Mouse (Mus musculus) WW6 (cell line): ENCODE measurements around the gene Ccnb1ip1.

ENCODE experiments used
- DNase-seq: peaks from one replicate; pipeline ENCODE4 v3.0.0-alpha.2; 2013; ENCODE audit warnings: low read depth, low spot score

Gene Ccnb1ip1

DNA sequence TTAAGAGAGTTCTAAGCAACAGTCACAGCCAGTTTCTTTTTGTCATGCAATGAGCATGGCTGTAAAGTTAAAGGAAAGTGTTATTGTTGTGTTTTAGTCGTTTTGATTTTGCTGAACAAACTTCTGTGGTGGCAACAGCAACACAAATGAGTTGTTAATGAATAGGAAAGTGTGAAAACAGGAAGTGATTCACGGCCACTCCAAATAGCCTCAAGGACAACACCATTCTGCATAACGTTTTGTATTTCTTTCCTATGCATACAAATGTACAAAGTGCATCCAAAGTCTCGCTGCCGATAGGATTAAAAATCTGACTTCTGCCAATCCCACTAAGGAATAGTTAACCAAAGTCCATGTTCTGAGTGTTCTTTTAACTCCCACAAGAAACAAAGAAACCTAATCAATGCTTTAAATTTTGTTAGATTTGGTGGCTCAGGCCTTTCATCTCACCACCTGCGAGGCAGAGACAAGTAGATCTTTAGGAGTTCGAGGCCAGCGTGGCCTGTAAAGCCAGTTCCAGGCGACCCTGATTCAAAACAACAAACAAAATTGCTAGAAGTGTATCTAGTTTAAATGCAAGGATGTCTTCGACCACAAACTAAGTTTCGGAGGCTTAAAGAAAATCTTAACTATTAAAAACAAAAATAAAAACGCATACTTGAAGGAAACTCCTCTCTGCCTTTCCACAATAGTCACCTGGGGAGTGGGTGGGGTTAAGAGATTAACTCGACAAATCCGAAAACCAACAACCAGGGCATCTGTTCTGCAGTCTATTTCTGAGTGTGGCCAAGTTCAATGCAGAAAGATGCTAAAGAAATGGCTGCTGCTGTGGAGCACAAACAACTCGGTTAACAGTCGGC lies 22.9 kb downstream of the Ccnb1ip1 start:
- DNase-seq, result no peak

DNA sequence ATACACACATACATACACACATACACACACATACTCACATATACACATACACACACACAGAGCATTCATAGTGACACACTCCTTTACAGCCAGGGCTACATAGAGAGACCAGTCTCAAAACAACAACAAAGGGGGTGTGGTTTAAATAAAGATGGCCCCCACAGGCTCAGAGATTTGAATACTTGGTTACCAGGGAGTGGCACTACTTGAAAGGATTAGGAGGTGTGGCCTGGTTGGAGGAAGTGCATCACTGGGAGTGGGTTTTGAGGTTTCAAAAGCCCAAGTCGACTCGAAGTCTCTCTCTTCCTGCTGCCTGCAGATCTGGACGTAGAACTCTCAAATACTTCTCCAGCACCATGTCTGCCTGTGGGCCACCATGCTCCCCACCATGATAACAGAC lies 25.4 kb downstream of the Ccnb1ip1 start:
- no peak for DNase-seq

DNA sequence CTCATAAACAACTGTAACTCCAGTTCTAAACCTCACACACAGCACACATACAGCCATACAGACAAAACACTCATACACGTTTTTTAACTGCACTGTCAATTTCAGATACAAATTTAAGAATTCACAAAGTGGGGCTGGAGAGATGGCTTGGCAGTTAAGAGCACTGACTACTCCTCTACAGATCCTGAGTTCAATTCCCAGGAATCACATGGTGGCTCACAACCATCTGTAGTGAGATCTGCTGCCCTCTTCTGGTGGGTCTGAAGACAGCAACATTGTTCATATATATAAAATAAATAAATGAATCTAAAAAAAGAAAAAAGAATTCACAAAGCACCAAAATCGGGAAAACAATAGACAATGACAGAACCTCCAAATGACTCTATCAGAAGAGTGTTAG lies 36.2 kb downstream of the Ccnb1ip1 start:
- no peak for DNase-seq

DNA sequence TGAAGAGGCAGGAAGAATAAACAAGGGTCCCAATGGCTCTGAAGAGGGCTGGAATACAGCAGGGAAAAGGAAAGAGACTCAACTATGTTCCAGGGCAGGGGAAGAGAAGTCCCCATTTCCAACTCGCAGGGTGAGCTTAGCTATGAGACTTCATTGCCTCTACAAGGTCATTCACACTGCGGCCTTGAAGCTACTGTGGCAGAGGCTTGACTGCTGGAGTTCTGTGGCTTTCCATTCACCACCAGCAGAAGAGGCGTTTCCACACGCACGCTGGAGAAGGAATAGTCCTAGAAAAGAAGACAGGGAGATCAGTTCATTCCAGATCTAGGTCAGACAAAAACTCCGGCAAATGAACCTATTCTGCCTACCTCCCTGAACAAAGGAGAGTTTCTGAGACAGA lies 41.8 kb downstream of the Ccnb1ip1 start:
- no peak for DNase-seq

DNA sequence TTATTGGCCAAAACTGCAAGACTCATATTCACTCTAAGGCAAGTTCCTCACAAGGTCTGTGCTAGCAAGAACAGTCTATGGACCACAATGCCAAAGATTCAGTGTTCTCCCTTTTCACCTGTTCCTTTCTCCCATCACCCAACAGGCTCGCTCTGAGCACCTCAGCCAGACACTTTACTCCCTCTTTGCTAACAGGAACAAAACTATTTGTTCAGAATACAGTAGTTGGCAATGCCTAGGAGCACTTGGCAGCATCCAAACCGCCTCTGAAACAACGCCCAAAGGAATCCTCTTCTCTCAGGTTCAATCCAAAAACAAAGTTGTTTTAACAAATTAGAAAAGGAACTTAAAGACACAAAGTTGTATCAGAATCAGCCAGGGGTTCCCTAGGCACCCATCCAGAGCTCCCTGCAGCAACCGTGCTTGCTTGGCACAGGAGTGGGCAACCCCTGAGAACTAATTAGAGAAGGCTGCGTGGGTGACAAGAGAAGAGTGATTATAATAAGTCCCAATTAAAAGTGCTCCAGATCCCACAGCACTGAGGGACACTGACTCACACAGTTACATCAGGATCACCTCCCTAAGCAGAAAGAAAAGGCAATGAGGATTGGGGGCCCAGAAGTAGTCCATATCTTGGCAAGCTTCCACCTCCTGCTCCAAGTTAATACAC lies 49.0 kb downstream of the Ccnb1ip1 start:
- DNase-seq, result no peak

DNA sequence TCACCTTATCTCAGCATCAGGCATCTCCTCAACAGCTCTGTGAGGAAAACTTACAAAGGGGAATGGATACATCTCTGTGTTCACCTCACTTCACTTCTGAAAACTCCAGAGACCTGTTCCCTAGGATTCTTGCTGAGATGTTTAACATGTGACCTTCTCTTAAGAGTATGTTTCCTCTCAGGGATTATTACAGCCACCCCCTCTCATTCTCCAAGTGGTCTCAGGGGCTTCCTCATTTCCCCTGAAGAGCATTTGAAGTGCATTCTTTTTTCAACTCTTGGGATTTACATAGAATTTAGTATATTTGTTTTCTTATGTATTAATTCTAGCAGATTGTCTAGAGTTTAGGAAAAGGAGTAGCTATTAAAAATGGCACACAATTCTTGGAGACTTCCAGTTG lies 62.5 kb downstream of the Ccnb1ip1 start, which contains the start of gene Olfr749:
Olfr749 (minus strand) TSS at position 101 of the 400 bp plus-strand sequence.
- DNase-seq, result no peak

DNA sequence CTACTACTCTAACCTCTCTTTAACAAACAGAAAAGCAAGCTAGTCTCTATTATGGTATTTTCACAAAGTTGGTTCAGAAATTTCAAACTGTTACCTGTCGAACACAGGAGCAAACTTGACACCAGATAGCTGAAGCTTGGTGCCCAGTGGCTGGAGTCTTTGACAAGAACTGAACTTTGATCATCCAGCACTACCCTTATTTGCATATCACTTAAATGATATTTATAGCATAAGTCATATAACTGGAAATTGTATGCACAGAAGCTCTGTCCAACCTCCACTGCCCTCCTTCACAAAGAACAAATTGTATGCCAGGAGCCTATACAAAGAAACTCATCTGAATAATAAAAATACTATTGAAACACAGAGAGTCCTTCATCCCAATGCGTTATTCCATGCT lies 65.9 kb downstream of the Ccnb1ip1 start:
- DNase-seq, result no peak

DNA sequence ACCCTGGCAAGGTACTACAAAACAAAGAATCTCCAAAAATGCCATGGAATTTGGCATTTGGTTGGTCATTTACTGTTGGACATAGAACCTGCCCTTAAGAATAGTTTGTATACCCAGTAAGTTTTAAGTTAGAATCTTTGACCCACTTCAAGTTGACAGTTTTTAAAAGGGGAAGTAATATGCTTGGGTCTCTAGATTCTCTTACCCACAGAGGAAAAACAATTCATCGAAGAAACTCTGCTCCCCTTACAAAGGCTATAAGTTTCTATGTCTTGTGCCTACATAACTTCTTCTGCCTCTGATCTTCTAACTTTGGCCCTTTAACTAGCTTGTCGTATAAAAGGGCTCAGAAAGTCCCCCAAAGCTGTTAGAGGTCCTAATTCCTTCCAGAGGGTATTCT lies 67.2 kb downstream of the Ccnb1ip1 start:
- DNase-seq, result no peak
